20 mouse cellular contexts compared by ENCODE assay signal in genomic region chr7:74546691-74547090, GRCm38 (mm10). TPM values are rescaled to one million over a fixed set of nuclear protein-coding genes. Genes with fewer than 3 reads are reported as not detected.
DNase-seq lines count a peak whose midpoint lies in the region; ATAC-seq and TF ChIP-seq lines count a peak whose summit lies in the region.
"Had no signal": no experiment of that assay in that cellular context is flagged by ENCODE, and none has a peak within 500 bp of the region (broad histone marks: within the 10 kb centered on the region; RNA-seq: fewer than 3 reads in every experiment).

No protein-coding gene starts in this region.

- no peak overlapping the region for H3K27ac ChIP-seq in heart, embryonic 12.5 days (ENCODE audit: poor library complexity, severe bottlenecking)
- no peak overlapping the region for H3K27ac ChIP-seq in intestine, embryonic 14.5 days (ENCODE audit: low read depth)
- H3K27ac ChIP-seq in intestine, postnatal 0 days (ENCODE audit: low read depth, low read length) = no peak overlapping the region
- H3K27ac ChIP-seq: embryonic facial prominence, embryonic 13.5 days; embryonic facial prominence, embryonic 15.5 days; forebrain, embryonic 10.5 days; forebrain, embryonic 12.5 days had no signal

- ATAC-seq in heart, embryonic 12.5 days (ENCODE audit: insufficient number of reproducible peaks, low FRiP score) = no peak
- no peak for ATAC-seq in intestine, embryonic 14.5 days (replicated peaks; ENCODE audit: low FRiP score, low TSS enrichment, low read depth)
- no peak for ATAC-seq in intestine, postnatal 0 days
- ATAC-seq: forebrain, embryonic 14.5 days; forebrain, embryonic 16.5 days had no signal

- no peaks in the 10 kb centered on the region for H3K9me3 ChIP-seq in heart, embryonic 12.5 days (replicated peaks)
- no peaks in the 10 kb centered on the region for H3K9me3 ChIP-seq in intestine, embryonic 14.5 days (ENCODE audit: control insufficient read depth, low read length)
- no peaks in the 10 kb centered on the region for H3K9me3 ChIP-seq in intestine, postnatal 0 days (ENCODE audit: control insufficient read depth)
- H3K9me3 ChIP-seq: embryonic facial prominence, embryonic 13.5 days; embryonic facial prominence, embryonic 15.5 days; forebrain, embryonic 10.5 days; forebrain, embryonic 12.5 days had no signal

- peak; percentile 85 for DNase-seq in heart, adult 11 months
- DNase-seq in intestine, embryonic 14.5 days (ENCODE audit: low spot score) = peak; percentile 3
- DNase-seq: adrenal gland, adult 2 months; adrenal gland, postnatal 10 days; adrenal gland, postnatal 25 days; cerebellum, adult 11 months; cerebellum, adult 18-20 months; cerebellum, adult 8-10 months; cerebellum, postnatal 10 days; cerebellum, postnatal 25 days; embryo, embryonic 11 days had no signal

- no peak overlapping the region for H3K4me3 ChIP-seq in heart, embryonic 12.5 days
- no peak overlapping the region for H3K4me3 ChIP-seq in intestine, embryonic 14.5 days (ENCODE audit: low read depth, low read length)
- no peak overlapping the region for H3K4me3 ChIP-seq in intestine, postnatal 0 days (ENCODE audit: low read depth, low read length)
- H3K4me3 ChIP-seq: embryonic facial prominence, embryonic 13.5 days; embryonic facial prominence, embryonic 15.5 days; erythroblast, embryonic 14.5 days; forebrain, embryonic 10.5 days; forebrain, embryonic 12.5 days had no signal

- peaks cover 2% of the 10 kb centered on the region; the same call in 1 of the 2 replicates for H3K36me3 ChIP-seq in heart, embryonic 12.5 days
- no peaks in the 10 kb centered on the region for H3K36me3 ChIP-seq in intestine, embryonic 14.5 days (ENCODE audit: control insufficient read depth, insufficient read depth, low read length)
- no peaks in the 10 kb centered on the region for H3K36me3 ChIP-seq in intestine, postnatal 0 days (ENCODE audit: control insufficient read depth, insufficient read depth)
- H3K36me3 ChIP-seq: embryonic facial prominence, embryonic 13.5 days; embryonic facial prominence, embryonic 15.5 days; forebrain, embryonic 10.5 days; forebrain, embryonic 12.5 days had no signal

- no peak overlapping the region for H3K4me2 ChIP-seq in heart, embryonic 12.5 days
- no peak overlapping the region for H3K4me2 ChIP-seq in intestine, embryonic 14.5 days (ENCODE audit: low read length)
- H3K4me2 ChIP-seq in intestine, postnatal 0 days (replicated peaks; ENCODE audit: low read depth) = no peak overlapping the region
- H3K4me2 ChIP-seq: embryonic facial prominence, embryonic 13.5 days; embryonic facial prominence, embryonic 15.5 days; forebrain, embryonic 12.5 days had no signal

- H3K4me1 ChIP-seq in heart, embryonic 12.5 days (replicated peaks) = peaks cover 23% of the 10 kb centered on the region
- H3K4me1 ChIP-seq in intestine, embryonic 14.5 days (replicated peaks; ENCODE audit: control insufficient read depth, insufficient read depth, low read length) = 0 out of 2 replicates have a peak, but pooled peaks cover 3% of the 10 kb centered on the region
- peaks cover 5% of the 10 kb centered on the region; the same call in 1 of the 2 replicates for H3K4me1 ChIP-seq in intestine, postnatal 0 days (replicated peaks; ENCODE audit: control insufficient read depth, insufficient read depth, low read length)
- H3K4me1 ChIP-seq: embryonic facial prominence, embryonic 13.5 days; embryonic facial prominence, embryonic 15.5 days; forebrain, embryonic 12.5 days had no signal

- H3K9ac ChIP-seq in heart, embryonic 12.5 days = no peak overlapping the region
- H3K9ac ChIP-seq in intestine, embryonic 14.5 days (ENCODE audit: low read length) = no peak overlapping the region
- no peak overlapping the region for H3K9ac ChIP-seq in intestine, postnatal 0 days (ENCODE audit: low read depth, low read length)
- H3K9ac ChIP-seq: embryonic facial prominence, embryonic 13.5 days; embryonic facial prominence, embryonic 15.5 days; forebrain, embryonic 12.5 days had no signal

- no peak for TF ChIP-seq CTCF in intestine, postnatal 0 days (IDR thresholded peaks at IDR 0.05; ENCODE audit: low read depth)

- H3K27me3 ChIP-seq in heart, embryonic 12.5 days (replicated peaks) = peaks cover 2% of the 10 kb centered on the region; the same call in 1 of the 2 replicates
- no peaks in the 10 kb centered on the region for H3K27me3 ChIP-seq in intestine, embryonic 14.5 days (replicated peaks; ENCODE audit: control insufficient read depth, insufficient read depth, low read length)
- H3K27me3 ChIP-seq in intestine, postnatal 0 days (replicated peaks; ENCODE audit: control insufficient read depth, insufficient read depth, low read length) = no peaks in the 10 kb centered on the region; the same call in 1 of the 2 replicates
- H3K27me3 ChIP-seq: embryonic facial prominence, embryonic 15.5 days had no signal

- 81% methylated on average over 6 of the region's 6 CpGs for WGBS in heart, embryonic 12.5 days
- WGBS in intestine, embryonic 14.5 days = 78% methylated on average over 6 of the region's 6 CpGs
- WGBS in intestine, postnatal 0 days = 53% methylated on average over 6 of the region's 6 CpGs

RNA-seq across cellular contexts. Expression of gene Slco3a1, which starts 7.9 kb away (rescaled TPM):
- polyA plus RNA-seq in heart, embryonic 12.5 days (2016; fragmentation: Nextera tagmentation; extraction: Ambion mirVana) = 29.8 and 33.6 TPM in 2 replicates
- 6.8 and 7.9 TPM in 2 replicates for polyA plus RNA-seq in intestine, embryonic 14.5 days (2014; fragmentation: Nextera tagmentation; extraction: Ambion mirVana)
- 7.4 and 8.1 TPM in 2 replicates for polyA plus RNA-seq in intestine, postnatal 0 days (2015; fragmentation: Nextera tagmentation; extraction: Ambion mirVana)
